Mouse (Mus musculus): ENCODE results near the gene Sned1.

The Sned1 gene

DNA sequence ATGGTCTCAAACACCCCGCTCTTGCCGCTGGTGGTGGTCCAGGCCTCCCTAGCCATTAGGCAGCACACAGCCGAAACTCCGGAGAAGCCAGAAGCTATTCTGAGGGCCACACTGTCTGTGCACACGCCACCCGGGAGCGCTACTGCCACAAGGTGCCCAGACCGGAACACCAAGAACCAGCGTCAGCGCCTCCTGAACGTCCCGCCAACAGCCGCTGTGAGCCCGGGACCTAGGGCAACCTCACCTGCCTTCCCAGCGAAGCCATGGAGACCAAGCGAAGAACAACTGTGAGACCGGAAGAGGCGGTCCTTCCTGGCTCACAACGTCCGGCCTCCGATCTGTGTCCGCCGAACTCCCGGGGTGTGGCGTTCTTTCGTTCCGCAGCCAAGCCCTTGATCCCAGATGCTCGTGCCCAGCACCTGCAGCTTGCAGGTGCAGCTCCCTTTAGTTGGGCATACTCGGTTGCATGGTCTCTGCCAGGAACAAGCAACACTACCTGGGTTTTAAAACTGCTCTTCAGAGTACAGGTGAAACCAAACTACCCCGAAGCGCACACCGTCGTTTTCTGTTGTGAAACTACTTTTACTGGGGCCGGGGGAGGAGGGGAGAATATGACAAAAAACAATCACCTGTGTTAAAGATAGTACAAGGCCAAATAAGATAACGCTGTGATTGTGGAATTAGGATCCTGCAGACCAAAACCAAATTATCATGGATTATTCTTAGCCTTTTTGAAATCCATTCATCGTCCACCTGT is 70.1 kb downstream of the Sned1 start, which contains the start of gene Mterf4:
Mterf4 (minus strand) TSS at position 335 of the 757 bp plus-strand sequence.
- DNase-seq (ENCODE audit: low spot score) = peak; percentile 81

DNA sequence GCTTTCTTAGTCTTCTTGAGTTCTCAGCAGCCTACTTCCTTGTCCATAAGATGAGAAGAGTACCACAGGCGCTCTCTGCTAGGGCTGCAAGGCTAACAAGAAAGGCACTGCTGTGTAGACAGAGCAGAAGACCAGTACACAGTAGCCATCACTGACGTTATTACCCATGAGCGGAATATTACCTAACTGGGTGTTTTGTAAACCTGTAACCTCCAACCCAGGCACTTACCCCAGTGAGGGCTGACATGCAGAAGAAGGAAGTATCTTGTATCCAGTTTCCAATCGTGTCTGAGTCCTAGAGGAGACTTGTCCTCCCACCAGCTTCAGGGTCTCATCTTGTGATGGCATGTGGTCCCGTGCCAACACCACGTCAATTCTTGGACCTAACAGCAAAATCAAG is 88.3 kb downstream of the Sned1 start:
- no peak for DNase-seq (ENCODE audit: low spot score)

DNA sequence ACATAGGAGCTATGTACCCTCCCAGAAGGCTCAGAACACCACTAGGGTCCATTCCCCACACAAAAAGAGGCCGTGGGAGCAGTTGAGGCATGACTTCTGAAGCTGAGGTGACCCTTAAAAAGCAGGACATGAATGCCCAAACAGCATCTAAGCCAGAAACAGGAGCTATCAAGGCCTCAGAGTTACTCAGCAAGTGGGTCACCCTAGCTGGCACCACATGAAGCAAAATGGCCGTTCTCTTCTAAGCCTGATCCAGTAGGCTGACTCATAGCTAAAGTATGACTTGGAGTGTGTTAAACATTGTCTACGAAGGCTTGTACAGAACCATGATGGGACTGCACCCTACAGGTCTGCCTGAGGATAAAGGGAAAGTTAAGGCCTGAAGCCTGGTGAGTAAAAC is 90.8 kb downstream of the Sned1 start:
- DNase-seq (ENCODE audit: low spot score) = no peak

DNA sequence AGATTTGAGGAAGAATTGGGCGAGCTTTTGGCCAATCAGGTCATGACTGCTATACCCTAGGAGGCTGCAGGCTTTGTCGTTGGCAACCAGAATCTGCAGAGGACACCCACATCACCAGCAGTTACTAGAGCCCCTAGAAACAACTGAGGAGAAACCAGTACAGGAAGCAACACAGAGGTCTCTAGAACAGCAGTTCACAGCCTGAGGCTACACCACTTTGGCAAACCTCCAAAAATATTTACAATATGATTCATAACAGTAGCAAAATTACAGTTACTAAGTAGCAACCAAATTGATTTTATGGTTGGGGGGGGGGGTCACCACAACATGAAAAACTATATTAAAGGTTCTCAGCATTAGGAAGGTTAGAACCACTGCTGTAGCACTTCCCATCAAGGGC is 99.0 kb downstream of the Sned1 start:
- no peak for DNase-seq (ENCODE audit: low spot score)

DNA sequence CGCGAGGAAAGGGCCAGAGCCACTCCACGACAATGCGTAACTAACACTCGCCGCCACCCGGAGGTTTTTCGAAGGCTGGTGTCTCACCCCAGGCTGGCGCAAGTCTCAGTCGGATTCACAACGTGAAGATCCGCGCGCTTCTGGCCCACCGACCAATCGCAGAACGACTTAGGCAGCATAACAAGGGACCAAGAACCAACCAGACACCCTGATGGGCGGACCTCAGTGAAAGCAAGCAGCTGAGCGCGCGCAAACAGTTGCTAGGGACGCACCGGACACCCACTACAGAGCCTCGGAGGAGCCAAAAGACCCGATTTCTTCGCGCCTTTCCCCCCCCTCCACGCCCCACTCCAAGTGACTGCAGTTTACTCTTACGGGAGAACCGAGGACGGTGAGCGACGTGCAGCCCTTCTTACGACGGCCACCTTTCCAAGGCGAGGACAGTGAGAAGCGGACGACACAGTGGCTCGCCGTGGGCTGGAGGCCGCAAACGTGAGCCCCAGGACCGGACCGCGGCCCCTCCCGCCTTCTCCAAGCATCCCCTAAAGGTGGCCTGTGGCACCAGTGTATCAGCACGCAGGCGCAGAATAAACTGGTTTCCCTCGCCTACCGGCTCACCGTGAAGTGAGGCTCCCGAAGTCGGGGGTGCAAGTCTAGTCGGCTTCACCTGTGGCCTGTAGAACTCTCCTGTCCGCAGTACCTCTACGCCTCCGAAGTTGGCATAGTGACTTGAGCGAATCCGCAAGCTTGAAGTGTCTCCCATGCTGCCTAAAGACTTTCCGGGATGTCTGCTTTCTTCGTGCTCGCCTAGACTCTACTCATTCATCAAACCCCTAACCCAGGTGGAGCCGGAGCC is 107.2 kb downstream of the Sned1 start, which contains the start of the genes Ppp1r7 and Pask:
Ppp1r7 (plus strand) TSS at position 207 of the 856 bp plus-strand sequence.
Pask (minus strand) TSS at position 835 of the 856 bp plus-strand sequence.
- DNase-seq (ENCODE audit: low spot score) = peak; percentile 95

DNA sequence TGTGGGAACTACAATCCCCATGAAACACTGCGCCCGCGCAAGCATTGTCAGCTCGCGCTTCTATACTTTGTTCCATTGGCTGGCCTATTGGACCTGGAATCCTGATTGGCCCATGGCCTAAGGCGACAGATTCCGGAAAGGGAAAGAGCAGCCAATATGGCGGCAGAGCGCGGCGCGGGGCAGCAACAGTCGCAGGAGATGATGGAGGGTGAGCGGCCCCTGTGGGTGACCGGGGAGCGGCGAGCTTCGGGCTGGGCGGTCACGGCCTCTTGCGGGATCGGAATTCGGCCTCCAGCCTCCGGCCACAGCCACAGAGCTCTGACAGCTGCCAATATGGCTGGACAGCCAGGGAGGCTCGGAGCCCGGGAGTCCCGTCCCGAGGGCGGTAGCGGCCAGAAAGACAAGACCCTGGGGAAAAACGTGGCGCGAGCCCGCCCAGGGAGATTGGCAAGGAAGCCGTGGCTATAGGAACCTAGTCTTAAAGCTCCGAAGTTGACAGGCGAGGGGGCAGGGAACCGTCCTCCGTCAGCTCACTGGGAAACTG is 107.9 kb downstream of the Sned1 start:
- peak; percentile 92 for DNase-seq (ENCODE audit: low spot score)

DNA sequence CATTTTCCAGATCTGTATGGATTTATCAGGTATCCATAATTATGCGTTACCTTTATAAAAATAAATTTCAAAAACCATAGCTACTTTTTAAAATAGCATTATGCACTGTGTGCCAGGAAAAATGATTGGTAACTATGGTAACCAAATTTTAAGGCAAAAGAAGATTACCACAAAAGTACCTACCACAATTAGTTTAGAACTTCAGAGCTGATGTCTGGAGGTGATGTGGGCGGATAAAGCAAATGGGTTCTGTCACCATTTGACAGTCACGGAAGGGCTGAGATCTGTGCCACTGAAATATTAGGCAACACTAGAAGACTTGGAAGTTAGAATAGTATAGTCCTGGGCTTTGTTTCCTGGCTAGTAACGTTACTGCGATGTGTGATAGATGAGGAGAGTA is 111.5 kb downstream of the Sned1 start:
- no peak for DNase-seq (ENCODE audit: low spot score)

DNA sequence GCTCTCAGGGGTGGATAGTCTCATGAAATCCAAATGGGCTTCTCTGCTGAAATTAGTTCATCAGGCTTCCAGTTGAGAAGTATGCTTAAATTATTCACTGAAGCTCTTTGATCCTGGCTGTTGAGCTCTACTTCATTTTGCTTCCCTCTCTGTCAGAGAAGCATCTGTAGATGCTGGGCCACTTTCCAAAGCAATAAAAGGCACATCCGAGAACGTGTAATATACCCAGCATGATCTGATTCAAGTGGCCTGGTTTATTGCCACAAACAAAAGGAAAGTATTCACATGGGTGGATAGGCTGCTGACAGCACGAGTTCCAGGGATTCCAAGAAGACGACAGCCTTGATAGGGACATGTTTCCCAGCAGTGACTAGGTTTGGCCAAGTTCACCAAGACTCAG is 114.1 kb downstream of the Sned1 start:
- no peak for DNase-seq (ENCODE audit: low spot score)
